Mouse (Mus musculus) G1E (cell line): Measurements from ENCODE around the gene Tbx2.

Source experiments
- CTCF ChIP-seq: IDR thresholded peaks from 2 replicates; pipeline ENCODE4 v1.5.1; 2012; ENCODE audit warnings: low read depth, low read length, inconsistent platforms, mixed read lengths
- GATA1 ChIP-seq: IDR thresholded peaks from 2 replicates; pipeline ENCODE4 v1.6.1; 2012; ENCODE audit warnings: borderline replicate concordance, low read length, inconsistent platforms, mixed read lengths

DNA sequence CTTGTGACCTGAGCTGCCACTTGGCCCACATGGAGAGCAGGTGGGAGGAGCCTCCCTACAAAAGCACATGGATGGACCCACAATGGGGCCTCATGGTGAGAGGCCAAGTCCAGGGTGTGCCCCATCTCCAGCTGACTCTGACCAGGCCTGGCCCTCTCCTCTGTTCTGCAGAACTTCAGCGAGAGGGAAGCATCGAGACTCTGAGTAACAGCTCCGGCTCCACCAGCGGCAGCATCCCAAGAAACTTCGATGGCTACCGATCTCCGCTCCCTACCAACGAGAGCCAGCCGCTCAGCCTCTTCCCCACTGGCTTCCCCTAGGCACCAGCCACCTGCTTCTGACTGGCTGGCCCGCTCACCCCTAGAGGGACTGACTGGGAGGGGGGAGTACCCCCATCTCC is 7.3 kb upstream of the Tbx2 start:
- TF ChIP-seq CTCF (no peak), GATA1 (no peak)
